Mouse (Mus musculus): Measurements from ENCODE around the gene Ndufs8.

- TF ChIP-seq IRF4 (IDR thresholded peaks at IDR 0.05; ENCODE audit: low read depth, low read length) (no peak), USF1 (IDR thresholded peaks at IDR 0.05; ENCODE audit: low read depth, low read length) (no peak), EP300 (IDR thresholded peaks at IDR 0.05; ENCODE audit: low read length) (no peak), CTCF (conservative IDR thresholded peaks at IDR 0.05 in 1 of 2, IDR thresholded peaks at IDR 0.05 in 1 of 2; ENCODE audit: low read depth in 2 of 2, low read length in 2 of 2) (no peak), SMC3 (IDR thresholded peaks at IDR 0.05; ENCODE audit: low read depth, low read length) (no peak), ZNF384 (IDR thresholded peaks at IDR 0.05; ENCODE audit: low read depth, low read length) (no peak), POLR2A (IDR thresholded peaks at IDR 0.05; ENCODE audit: low read depth, low read length) (no peak), E2F4 (IDR thresholded peaks at IDR 0.05; ENCODE audit: insufficient replicate concordance, low read depth, low read length) (no peak), USF2 (conservative IDR thresholded peaks at IDR 0.05; ENCODE audit: low read depth, low read length) (no peak), ZC3H11A (IDR thresholded peaks at IDR 0.05; ENCODE audit: low read depth, low read length) (no peak), TCF12 (IDR thresholded peaks at IDR 0.05; ENCODE audit: low read depth, low read length) (no peak), JUND (conservative IDR thresholded peaks at IDR 0.05; ENCODE audit: low read depth, low read length) (no peak), MEF2A (IDR thresholded peaks at IDR 0.05; ENCODE audit: borderline replicate concordance, low read depth, low read length) (no peak)
Observed at GRCm38 (mm10) chr19:3959030-3959429, 46.5 kb upstream of the Ndufs8 start.

Measured in CH12.LX (cell line).